Mouse (Mus musculus) embryonic facial prominence, embryonic 13.5 days (tissue): ENCODE measurements around the gene Gm7247. TPM values are rescaled to one million over a fixed set of nuclear protein-coding genes. Genes with fewer than 3 reads are reported as not detected.
"Not testable (repeated sequence)": the region's sequence is repeated elsewhere in the genome, so short reads cannot be mapped to it uniquely, and the experiment has no call there.

Source experiments
- ATAC-seq: fragments of 200-750 bp; cut with Nextera tagmentation; 2 replicates; pipeline ENCODE4 v1.8.0; 2017; ENCODE audit warnings: low read depth; ENCODE audit not compliant: insufficient number of reproducible peaks, insufficient read depth, low FRiP score, low TSS enrichment
- H3K27ac ChIP-seq: fragments of 300-500 bp; sonication (generic); 2 replicates; pipeline ENCODE4 v1.5.1; 2015; ENCODE audit warnings: moderate library complexity, mild to moderate bottlenecking, inconsistent platforms
- H3K27me3 ChIP-seq: fragments of 300-500 bp; sonication (generic); 2 replicates; pipeline ENCODE4 v1.6.1; 2015; ENCODE audit warnings: mild to moderate bottlenecking, inconsistent platforms
- H3K36me3 ChIP-seq: fragments of 300-500 bp; sonication (generic); 2 replicates; pipeline ENCODE4 v1.6.1; 2015; ENCODE audit warnings: mild to moderate bottlenecking, inconsistent platforms
- H3K4me1 ChIP-seq: fragments of 300-500 bp; sonication (generic); 2 replicates; pipeline ENCODE4 v1.6.1; 2015; ENCODE audit warnings: inconsistent platforms
- H3K4me2 ChIP-seq: fragments of 300-500 bp; sonication (generic); 2 replicates; pipeline ENCODE4 v1.6.1; 2015; ENCODE audit warnings: moderate library complexity, mild to moderate bottlenecking, inconsistent platforms
- H3K4me3 ChIP-seq: fragments of 300-500 bp; sonication (generic); 2 replicates; pipeline ENCODE4 v1.5.1; 2015; ENCODE audit warnings: mild to moderate bottlenecking, inconsistent platforms
- H3K9ac ChIP-seq: fragments of 300-500 bp; sonication (generic); 2 replicates; pipeline ENCODE4 v1.6.1; 2015; ENCODE audit warnings: mild to moderate bottlenecking, inconsistent platforms
- H3K9me3 ChIP-seq: fragments of 300-500 bp; sonication (generic); 2 replicates; pipeline ENCODE4 v1.6.1; 2016; ENCODE audit warnings: inconsistent platforms
- WGBS: fragments of 180-500 bp; shearing (Covaris S2); methylation state at CpG from one replicate; pipeline ENCODE4 v1.1.7; 2015; ENCODE audit warnings: mixed read lengths; 5-methylcytosine and 5-hydroxymethylcytosine counted together
- polyA plus RNA-seq: library from polyadenylated mRNA; unstranded; fragments of >200 nt; fragmentation: Nextera tagmentation; extraction: Ambion mirVana; gene quantifications from 2 replicates; pipeline ENCODE4 v1.2.1, GENCODE M21; 2015

The Gm7247 gene
- polyA plus RNA-seq, 1 experiment from 2014 or later, result not detected

GRCm38 (mm10) chr14:51497958-51498357 lies 136.4 kb downstream of the Gm7247 start:
- H3K4me1 ChIP-seq, result no peaks in the 10 kb centered on the region
- H3K4me2 ChIP-seq, result no peak overlapping the region
- no peaks in the 10 kb centered on the region for H3K36me3 ChIP-seq
- 84% methylated on average over 2 of the region's 2 CpGs for WGBS
- no peak for ATAC-seq
- H3K4me3 ChIP-seq, result no peak overlapping the region
- no peaks in the 10 kb centered on the region for H3K9me3 ChIP-seq
- no peak overlapping the region for H3K9ac ChIP-seq
- H3K27ac ChIP-seq, result no peak overlapping the region
- no peaks in the 10 kb centered on the region for H3K27me3 ChIP-seq

- no peaks in the 10 kb centered on the region for H3K9me3 ChIP-seq
- WGBS, result 83% methylated on average over 2 of the region's 2 CpGs
- no peaks in the 10 kb centered on the region for H3K4me1 ChIP-seq
- H3K4me2 ChIP-seq, result no peak overlapping the region
- H3K36me3 ChIP-seq, result no peaks in the 10 kb centered on the region
- H3K9ac ChIP-seq, result no peak overlapping the region
- H3K27me3 ChIP-seq, result no peaks in the 10 kb centered on the region
- H3K4me3 ChIP-seq, result no peak overlapping the region
- no peak for ATAC-seq
- no peak overlapping the region for H3K27ac ChIP-seq
Observed at GRCm38 (mm10) chr14:51499707-51500275, 138.2 kb downstream of the Gm7247 start.

- H3K4me1 ChIP-seq, result no peaks in the 10 kb centered on the region
- no peaks in the 10 kb centered on the region for H3K9me3 ChIP-seq
- no peaks in the 10 kb centered on the region for H3K27me3 ChIP-seq
- H3K36me3 ChIP-seq, result no peaks in the 10 kb centered on the region
- 87% methylated on average over 4 of the region's 4 CpGs for WGBS
- no peak overlapping the region for H3K4me2 ChIP-seq
- no peak for ATAC-seq
- no peak overlapping the region for H3K4me3 ChIP-seq
- no peak overlapping the region for H3K9ac ChIP-seq
- H3K27ac ChIP-seq, result no peak overlapping the region
Observed at GRCm38 (mm10) chr14:51500461-51500860, 138.9 kb downstream of the Gm7247 start.

- Histone ChIP-seq H3K9me3 (no peaks in the 10 kb centered on the region), H3K36me3 (no peaks in the 10 kb centered on the region), H3K27me3 (no peaks in the 10 kb centered on the region), H3K27ac (no peak overlapping the region), H3K9ac (no peak overlapping the region), H3K4me3 (no peak overlapping the region), H3K4me1 (no peaks in the 10 kb centered on the region), H3K4me2 (no peak overlapping the region)
- WGBS, result 94% methylated on average over 8 of the region's 8 CpGs
- no peak for ATAC-seq
Observed at GRCm38 (mm10) chr14:51507416-51507815, 145.9 kb downstream of the Gm7247 start.

- Histone ChIP-seq H3K4me1 (no peaks in the 10 kb centered on the region), H3K9me3 (no peaks in the 10 kb centered on the region), H3K4me3 (no peak within 1 kb of the TSS), H3K36me3 (no peaks in the 10 kb centered on the region), H3K9ac (no peak within 1 kb of the TSS), H3K27me3 (no peaks in the 10 kb centered on the region), H3K27ac (no peak within 1 kb of the TSS), H3K4me2 (no peak within 1 kb of the TSS)
- WGBS, result 94% methylated on average over 4 of the region's 4 CpGs
- ATAC-seq, result no peak
Observed at GRCm38 (mm10) chr14:51552490-51552889, 190.9 kb downstream of the Gm7247 start, which contains the start of gene Gm5622. Gene Gm5622 (plus strand): TSS chr14:51552790.

GRCm38 (mm10) chr14:51573963-51574362 lies 212.4 kb downstream of the Gm7247 start, which contains the start of gene Gm17175:
Gene Gm17175 (minus strand): TSS chr14:51574063.
- H3K27me3 ChIP-seq, H3K9me3 ChIP-seq, H3K9ac ChIP-seq, ATAC-seq, H3K36me3 ChIP-seq, H3K27ac ChIP-seq, H3K4me2 ChIP-seq, H3K4me1 ChIP-seq, H3K4me3 ChIP-seq: not testable (repeated sequence)
- 92% methylated on average over 2 of the region's 2 CpGs for WGBS

- H3K27ac ChIP-seq, result not testable (repeated sequence)
- WGBS, result 87% methylated on average over 4 of the region's 4 CpGs
Observed at GRCm38 (mm10) chr14:51592039-51592438, 230.5 kb downstream of the Gm7247 start, which contains the start of gene Gm17174. Gene Gm17174 (minus strand): TSS chr14:51592139.

GRCm38 (mm10) chr14:51611210-51611609 lies 249.7 kb downstream of the Gm7247 start, which contains the start of gene Gm17078:
Gene Gm17078 (minus strand): TSS chr14:51611310.
- Histone ChIP-seq H3K9ac (no peak within 1 kb of the TSS), H3K9me3 (no peaks in the 10 kb centered on the region), H3K36me3 (no peaks in the 10 kb centered on the region), H3K27ac (no peak within 1 kb of the TSS), H3K4me1 (no peaks in the 10 kb centered on the region), H3K4me2 (no peak within 1 kb of the TSS), H3K4me3 (no peak within 1 kb of the TSS), H3K27me3 (no peaks in the 10 kb centered on the region)
- ATAC-seq, result no peak
- 84% methylated on average over 1 of the region's 1 CpGs for WGBS

More at GRCm38 (mm10) chr14:51592039-51592438, 230.5 kb downstream of the Gm7247 start, which contains the start of gene Gm17174:
- not testable (repeated sequence) for H3K4me3 ChIP-seq, H3K36me3 ChIP-seq, H3K9me3 ChIP-seq, H3K4me1 ChIP-seq, H3K9ac ChIP-seq, ATAC-seq, H3K27me3 ChIP-seq, H3K4me2 ChIP-seq

Other genes with a start within 250 kb of the Gm7247 start
- gene Eddm3b, start 247.3 kb upstream of the Gm7247 start, polyA plus RNA-seq, result not detected in 2 replicates
- gene Rnase6, start 237.8 kb upstream of the Gm7247 start, polyA plus RNA-seq, result 0.50 and 0.56 TPM in 2 replicates
- 0.28 TPM in 1 of 2 replicates, not detected in the other for gene Rnase1, start 215.0 kb upstream of the Gm7247 start, polyA plus RNA-seq
- not detected in 2 replicates for gene Rnase2b, start 199.5 kb upstream of the Gm7247 start, polyA plus RNA-seq
- not detected in 2 replicates for gene Ang2, start 162.6 kb upstream of the Gm7247 start, polyA plus RNA-seq
- gene Ear14, start 158.4 kb upstream of the Gm7247 start, polyA plus RNA-seq, result not detected in 2 replicates
- not detected in 2 replicates for gene Rnase2a, start 105.6 kb upstream of the Gm7247 start, polyA plus RNA-seq
- not detected in 2 replicates for gene Vmn2r88, start 49.1 kb downstream of the Gm7247 start, polyA plus RNA-seq
- not detected in 2 replicates for gene Vmn2r89, start 90.1 kb downstream of the Gm7247 start, polyA plus RNA-seq
- not detected in 2 replicates for gene Gm5622, start 191.0 kb downstream of the Gm7247 start, polyA plus RNA-seq
- not detected in 2 replicates for gene Gm17175, start 212.3 kb downstream of the Gm7247 start, polyA plus RNA-seq
- not detected in 2 replicates for gene Gm17174, start 230.4 kb downstream of the Gm7247 start, polyA plus RNA-seq
- gene Gm17078, start 249.6 kb downstream of the Gm7247 start, polyA plus RNA-seq, result not detected in 2 replicates